Mouse (Mus musculus): ENCODE measurements at regions not wholly inside any gene's neighbourhood (a gene's known extent, or its start where the extent isn't known, plus 50 kb on each side); places are given as distances from the start of the nearest gene placed in this dataset.
"Not testable (repeated sequence)": the region's sequence is repeated elsewhere in the genome, so short reads cannot be mapped to it uniquely, and the experiment has no call there.

GRCm38 (mm10) chr13:113470822-113471557 is 147.4 kb downstream of the Snx18 start:
- H3K4me3 ChIP-seq (replicated peaks; ENCODE audit: control insufficient read depth, low read depth, low read length), result no peak overlapping the region
- WGBS, result 34% methylated on average over 7 of the region's 7 CpGs
- no peak overlapping the region for H3K27ac ChIP-seq (ENCODE audit: control insufficient read depth, insufficient read depth, low read depth, low read length, poor library complexity)

DNA sequence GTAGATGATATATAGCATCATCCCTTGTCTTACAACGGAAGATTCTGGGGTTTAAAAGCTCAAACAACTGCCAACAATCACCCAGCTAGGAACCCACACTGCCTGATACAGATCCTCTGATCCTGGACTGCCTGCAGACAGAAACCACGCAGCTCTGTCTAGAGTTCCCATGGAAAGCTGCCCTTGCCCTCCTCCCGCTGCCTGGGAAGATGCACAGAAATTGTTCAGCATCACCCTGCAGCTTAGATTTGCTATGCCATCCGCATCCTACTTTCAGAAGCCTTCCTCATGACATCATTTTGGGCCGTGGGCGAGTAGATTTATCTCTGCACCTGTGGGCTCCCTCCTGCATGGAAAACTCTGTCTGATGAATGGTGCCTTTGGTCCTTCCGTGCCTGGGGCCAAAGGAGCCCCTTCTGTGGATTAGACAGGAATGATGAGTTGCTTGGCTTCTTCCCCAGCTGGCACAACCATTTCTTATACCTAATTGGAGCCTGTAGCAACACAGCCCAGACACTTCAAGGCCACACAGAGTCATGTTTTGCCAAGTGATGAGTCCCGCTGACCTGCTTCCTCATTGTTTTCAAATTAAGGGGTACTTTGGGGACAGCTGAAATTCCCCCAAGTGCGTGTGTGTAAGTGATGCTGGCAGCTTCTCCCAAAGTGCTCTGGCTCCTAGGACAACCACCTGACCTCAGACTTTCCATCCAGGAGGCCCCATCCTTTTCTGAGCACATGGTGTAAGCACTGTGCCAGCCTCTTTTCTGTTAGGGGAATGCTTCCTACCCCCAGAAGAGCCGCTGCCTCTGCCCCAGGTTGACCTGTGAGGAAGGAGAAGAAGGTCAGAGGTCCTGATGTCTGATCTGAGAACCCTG is 153.9 kb downstream of the Snx18 start:
- Histone ChIP-seq H3K4me1 (ENCODE audit: control insufficient read depth, insufficient read depth, low read length) (no peaks in the 10 kb centered on the region), H3K4me3 (replicated peaks; ENCODE audit: control insufficient read depth, low read depth, low read length) (no peak overlapping the region), H3K27ac (ENCODE audit: control insufficient read depth, insufficient read depth, low read depth, low read length, poor library complexity) (no peak overlapping the region)
- TF ChIP-seq CTCF (IDR thresholded peaks at IDR 0.05; ENCODE audit: control insufficient read depth, insufficient read depth, low read length) (no peak), POLR2A (IDR thresholded peaks at IDR 0.05; ENCODE audit: borderline replicate concordance, control insufficient read depth, low read depth, low read length) (no peak)
- WGBS, result 80% methylated on average over 10 of the region's 10 CpGs

More at GRCm38 (mm10) chr13:113470822-113471557, 147.4 kb downstream of the Snx18 start:
- TF ChIP-seq POLR2A (IDR thresholded peaks at IDR 0.05; ENCODE audit: borderline replicate concordance, control insufficient read depth, low read depth, low read length), result no peak
- TF ChIP-seq CTCF (IDR thresholded peaks at IDR 0.05; ENCODE audit: control insufficient read depth, insufficient read depth, low read length), result no peak
- H3K4me1 ChIP-seq (ENCODE audit: control insufficient read depth, insufficient read depth, low read length), result no peaks in the 10 kb centered on the region

GRCm38 (mm10) chr13:113463420-113463819 is 154.9 kb downstream of the Snx18 start:
- H3K4me3 ChIP-seq (replicated peaks; ENCODE audit: control insufficient read depth, low read depth, low read length), result no peak overlapping the region
- TF ChIP-seq CTCF (IDR thresholded peaks at IDR 0.05; ENCODE audit: control insufficient read depth, insufficient read depth, low read length) (no peak), POLR2A (IDR thresholded peaks at IDR 0.05; ENCODE audit: borderline replicate concordance, control insufficient read depth, low read depth, low read length) (no peak)
- no peak overlapping the region for H3K27ac ChIP-seq (ENCODE audit: control insufficient read depth, insufficient read depth, low read depth, low read length, poor library complexity)
- no peaks in the 10 kb centered on the region for H3K4me1 ChIP-seq (ENCODE audit: control insufficient read depth, insufficient read depth, low read length)
- 83% methylated on average over 4 of the region's 4 CpGs for WGBS

DNA sequence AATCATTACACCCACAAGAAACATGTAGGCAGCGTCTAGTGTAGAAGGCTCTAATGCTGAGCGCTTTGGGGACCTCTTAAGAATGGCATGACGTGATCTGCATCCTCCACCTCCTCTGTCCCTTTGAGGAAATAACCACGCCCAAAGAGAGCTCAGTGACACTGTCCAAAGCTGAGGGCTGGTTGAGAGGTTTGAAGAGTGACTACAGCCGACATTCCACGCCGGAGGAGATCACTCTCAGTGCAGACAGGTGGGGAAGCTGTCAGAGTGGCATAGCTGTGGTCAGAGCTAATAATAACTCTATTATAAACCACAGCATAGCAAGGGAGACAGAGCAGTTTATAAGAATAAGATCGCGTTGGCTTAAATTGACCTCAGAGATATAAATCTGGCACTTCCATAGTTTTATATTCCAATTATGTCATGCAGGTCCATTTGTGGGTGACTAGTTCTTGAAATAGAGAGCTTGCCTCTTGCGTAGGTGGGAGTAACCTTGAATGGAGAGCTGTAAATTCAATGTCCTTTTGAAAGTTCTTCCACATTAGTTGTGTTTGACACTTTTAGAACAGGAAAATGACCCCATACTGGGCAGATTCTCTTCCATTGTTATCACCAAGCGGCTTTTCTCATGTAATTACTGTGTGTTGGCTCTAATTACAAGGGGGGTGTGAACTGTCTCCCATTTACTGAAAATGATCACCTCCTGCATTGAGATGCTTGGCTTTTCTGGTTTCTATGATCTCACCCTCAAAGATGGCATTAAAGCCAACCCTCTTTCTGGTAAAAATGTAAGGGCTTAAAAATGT is 161.7 kb downstream of the BC067074 start:
- Histone ChIP-seq H3K4me3 (replicated peaks; ENCODE audit: control insufficient read depth, low read depth, low read length) (no peak overlapping the region), H3K4me1 (ENCODE audit: control insufficient read depth, insufficient read depth, low read length) (no peaks in the 10 kb centered on the region), H3K27ac (ENCODE audit: control insufficient read depth, insufficient read depth, low read depth, low read length, poor library complexity) (no peak overlapping the region)
- 16% methylated on average over 11 of the region's 11 CpGs for WGBS
- TF ChIP-seq POLR2A (IDR thresholded peaks at IDR 0.05; ENCODE audit: borderline replicate concordance, control insufficient read depth, low read depth, low read length), result no peak
- no peak for TF ChIP-seq CTCF (IDR thresholded peaks at IDR 0.05; ENCODE audit: control insufficient read depth, insufficient read depth, low read length)

- H3K27ac ChIP-seq (ENCODE audit: control insufficient read depth, insufficient read depth, low read depth, low read length, poor library complexity), result no peak overlapping the region
- 74% methylated on average over 1 of the region's 1 CpGs for WGBS
- H3K4me3 ChIP-seq (replicated peaks; ENCODE audit: control insufficient read depth, low read depth, low read length), result no peak overlapping the region
- TF ChIP-seq POLR2A (IDR thresholded peaks at IDR 0.05; ENCODE audit: borderline replicate concordance, control insufficient read depth, low read depth, low read length) (no peak), CTCF (IDR thresholded peaks at IDR 0.05; ENCODE audit: control insufficient read depth, insufficient read depth, low read length) (no peak)
- peaks cover 3% of the 10 kb centered on the region for H3K4me1 ChIP-seq (ENCODE audit: control insufficient read depth, insufficient read depth, low read length)
Measured at GRCm38 (mm10) chr13:113448378-113448777, 155.4 kb downstream of the BC067074 start.

GRCm38 (mm10) chr13:113446226-113446625 is 153.3 kb downstream of the BC067074 start:
- H3K4me3 ChIP-seq (replicated peaks; ENCODE audit: control insufficient read depth, low read depth, low read length), result no peak overlapping the region
- TF ChIP-seq POLR2A (IDR thresholded peaks at IDR 0.05; ENCODE audit: borderline replicate concordance, control insufficient read depth, low read depth, low read length) (no peak), CTCF (IDR thresholded peaks at IDR 0.05; ENCODE audit: control insufficient read depth, insufficient read depth, low read length) (no peak)
- H3K27ac ChIP-seq (ENCODE audit: control insufficient read depth, insufficient read depth, low read depth, low read length, poor library complexity), result no peak overlapping the region; the same call in 1 of the 2 replicates
- WGBS, result 5% methylated on average over 5 of the region's 5 CpGs
- H3K4me1 ChIP-seq (ENCODE audit: control insufficient read depth, insufficient read depth, low read length), result peaks cover 3% of the 10 kb centered on the region

- WGBS, result 57% methylated on average over 2 of the region's 2 CpGs
- not testable (repeated sequence) for H3K4me3 ChIP-seq (replicated peaks; ENCODE audit: control insufficient read depth, low read depth, low read length); H3K4me1 ChIP-seq (ENCODE audit: control insufficient read depth, insufficient read depth, low read length); H3K27ac ChIP-seq (ENCODE audit: control insufficient read depth, insufficient read depth, low read depth, low read length, poor library complexity)
Measured at GRCm38 (mm10) chr13:113444481-113444880, 151.5 kb downstream of the BC067074 start.

- Histone ChIP-seq H3K4me3 (replicated peaks; ENCODE audit: control insufficient read depth, low read depth, low read length) (no peak overlapping the region), H3K27ac (ENCODE audit: control insufficient read depth, insufficient read depth, low read depth, low read length, poor library complexity) (no peak overlapping the region), H3K4me1 (ENCODE audit: control insufficient read depth, insufficient read depth, low read length) (peaks cover 3% of the 10 kb centered on the region)
- TF ChIP-seq CTCF (IDR thresholded peaks at IDR 0.05; ENCODE audit: control insufficient read depth, insufficient read depth, low read length) (no peak), POLR2A (IDR thresholded peaks at IDR 0.05; ENCODE audit: borderline replicate concordance, control insufficient read depth, low read depth, low read length) (no peak)
- WGBS, result 76% methylated on average over 8 of the region's 8 CpGs
Measured at GRCm38 (mm10) chr13:113443078-113443477, 150.1 kb downstream of the BC067074 start.

All from bone marrow, adult 2 months (tissue).